Mouse (Mus musculus): ENCODE measurements around the gene Slc6a6. TPM values are rescaled to one million over a fixed set of nuclear protein-coding genes. Genes with fewer than 3 reads are reported as not detected.
A peak's percentile ranks its signal among the peaks of the same experiment; 100 is the strongest.

Gene Slc6a6
- 322 TPM in 1 of 2 replicates, not detected in the other for polyA plus RNA-seq (2012; ENCODE audit: insufficient read depth, insufficient read length, low replicate concordance, missing spikeins)

GRCm38 (mm10) chr6:91683602-91684473 is at the start of gene Slc6a6:
Gene Slc6a6 (plus strand): TSS chr6:91684053.
- WGBS, result 2% methylated on average over 62 of the region's 69 CpGs
- H3K27ac ChIP-seq (ENCODE audit: insufficient read depth, low read depth, low read length), result peak within 1 kb of the TSS; percentile 95
- peaks cover 27% of the 10 kb centered on the region for H3K4me1 ChIP-seq (ENCODE audit: control insufficient read depth, insufficient read depth, low read length)
- peak within 1 kb of the TSS; percentile 94 for H3K4me3 ChIP-seq (ENCODE audit: insufficient read depth, low read depth, low read length)
- TF ChIP-seq POLR2A (IDR thresholded peaks at IDR 0.05; ENCODE audit: insufficient read depth, low read depth, low read length) (peak; percentile 86), CTCF (IDR thresholded peaks at IDR 0.05; ENCODE audit: insufficient read depth, low read depth, low read length) (no peak)

GRCm38 (mm10) chr6:91634417-91634816 is 49.4 kb upstream of the Slc6a6 start:
- Histone ChIP-seq H3K4me1 (ENCODE audit: control insufficient read depth, insufficient read depth, low read length) (no peaks in the 10 kb centered on the region), H3K4me3 (ENCODE audit: insufficient read depth, low read depth, low read length) (no peak overlapping the region), H3K27ac (ENCODE audit: insufficient read depth, low read depth, low read length) (no peak overlapping the region)
- no peak for TF ChIP-seq POLR2A (IDR thresholded peaks at IDR 0.05; ENCODE audit: insufficient read depth, low read depth, low read length)
- no peak for TF ChIP-seq CTCF (IDR thresholded peaks at IDR 0.05; ENCODE audit: insufficient read depth, low read depth, low read length)
- WGBS, result 80% methylated on average over 2 of the region's 2 CpGs

DNA sequence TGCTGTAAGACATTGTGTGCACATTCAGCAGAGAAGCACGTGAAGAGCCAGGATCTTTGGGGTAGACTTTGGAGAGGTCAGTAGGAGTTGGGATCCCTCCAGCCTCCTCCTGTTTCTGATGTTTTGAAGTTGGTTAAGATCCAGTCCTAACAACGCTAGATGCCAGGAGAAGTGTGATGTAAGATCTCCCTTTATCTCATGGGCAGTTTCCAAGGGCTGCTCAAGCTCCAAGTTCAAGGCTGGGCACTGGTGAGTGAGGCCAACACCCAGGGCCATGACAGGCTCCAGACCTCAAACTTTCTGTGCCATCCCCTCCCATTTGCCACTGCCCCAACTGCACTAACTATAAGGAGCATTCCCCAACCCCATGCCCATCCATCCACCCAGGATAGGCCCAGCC is 49.0 kb upstream of the Slc6a6 start:
- Histone ChIP-seq H3K27ac (ENCODE audit: insufficient read depth, low read depth, low read length) (no peak overlapping the region), H3K4me3 (ENCODE audit: insufficient read depth, low read depth, low read length) (no peak overlapping the region), H3K4me1 (ENCODE audit: control insufficient read depth, insufficient read depth, low read length) (no peaks in the 10 kb centered on the region)
- TF ChIP-seq CTCF (IDR thresholded peaks at IDR 0.05; ENCODE audit: insufficient read depth, low read depth, low read length) (no peak), POLR2A (IDR thresholded peaks at IDR 0.05; ENCODE audit: insufficient read depth, low read depth, low read length) (no peak)
- 86% methylated on average over 2 of the region's 2 CpGs for WGBS

DNA sequence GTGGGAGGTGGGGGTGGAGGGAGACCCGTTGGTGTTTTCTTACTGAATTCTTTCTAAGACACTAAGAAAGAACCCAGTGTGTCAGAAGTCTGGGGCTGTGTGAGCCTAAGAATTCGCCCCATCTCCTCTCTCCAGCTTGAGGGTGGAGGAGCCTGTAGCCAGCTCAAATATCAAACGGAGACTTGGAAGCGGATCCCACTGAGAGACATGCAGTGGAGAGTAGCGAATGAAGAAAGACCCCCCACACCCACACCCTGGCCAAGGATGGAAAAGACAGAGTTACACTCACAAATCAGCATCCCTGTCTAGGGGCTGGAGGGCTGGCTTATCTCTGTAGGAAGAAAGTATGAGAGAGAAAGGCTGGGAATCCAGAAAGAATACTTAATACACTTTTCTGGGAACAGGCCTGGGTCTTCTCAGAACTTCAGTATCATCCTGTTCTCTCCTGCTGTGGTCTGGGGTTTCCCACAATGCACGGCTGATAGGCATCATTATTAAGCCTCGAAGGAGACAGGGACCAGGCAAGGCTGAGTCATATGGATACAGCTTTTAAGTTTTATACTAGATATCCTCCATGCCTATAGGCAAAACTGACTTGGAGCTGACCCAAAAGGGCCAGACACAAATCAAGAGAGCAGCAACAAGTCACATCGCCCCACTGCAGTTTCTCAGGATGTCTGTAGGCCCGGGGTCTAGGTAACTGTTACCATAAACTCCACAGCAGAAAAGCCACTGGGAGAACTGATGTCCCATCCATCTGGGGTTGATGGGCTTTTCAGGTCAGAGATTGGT is 45.5 kb upstream of the Slc6a6 start:
- 56% methylated on average over 9 of the region's 9 CpGs for WGBS

DNA sequence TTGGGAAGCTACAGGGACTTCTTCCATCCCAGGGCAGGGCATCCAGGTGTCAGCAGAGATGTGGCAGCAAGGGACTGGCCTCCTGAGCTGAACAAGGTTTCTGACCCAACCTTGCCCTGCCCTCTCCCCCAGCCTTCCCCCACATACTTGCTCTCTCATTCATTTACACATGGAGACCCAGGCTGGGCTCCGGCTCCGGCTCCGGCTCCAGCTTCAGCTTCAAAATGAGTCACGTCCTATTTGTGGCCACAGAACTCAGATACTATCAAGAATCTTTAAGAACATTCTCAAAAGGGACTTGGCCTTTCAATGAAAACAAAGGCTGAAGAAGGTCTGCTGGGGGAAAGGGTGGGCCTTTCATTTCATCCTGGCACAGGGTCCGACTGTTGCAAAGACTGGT is 40.8 kb upstream of the Slc6a6 start:
- Histone ChIP-seq H3K27ac (ENCODE audit: insufficient read depth, low read depth, low read length) (peak overlapping the region; percentile 3; the same call in 1 of the 2 replicates), H3K4me1 (ENCODE audit: control insufficient read depth, insufficient read depth, low read length) (peaks cover 27% of the 10 kb centered on the region), H3K4me3 (ENCODE audit: insufficient read depth, low read depth, low read length) (no peak overlapping the region)
- WGBS, result 37% methylated on average over 5 of the region's 5 CpGs
- TF ChIP-seq CTCF (IDR thresholded peaks at IDR 0.05; ENCODE audit: insufficient read depth, low read depth, low read length), result no peak
- TF ChIP-seq POLR2A (IDR thresholded peaks at IDR 0.05; ENCODE audit: insufficient read depth, low read depth, low read length), result no peak

More for the DNA sequence above, 45.5 kb upstream of the Slc6a6 start:
- Histone ChIP-seq H3K4me3 (ENCODE audit: insufficient read depth, low read depth, low read length) (no peak overlapping the region), H3K27ac (ENCODE audit: insufficient read depth, low read depth, low read length) (no peak overlapping the region), H3K4me1 (ENCODE audit: control insufficient read depth, insufficient read depth, low read length) (peaks cover 7% of the 10 kb centered on the region)
- no peak for TF ChIP-seq POLR2A (IDR thresholded peaks at IDR 0.05; ENCODE audit: insufficient read depth, low read depth, low read length)
- no peak for TF ChIP-seq CTCF (IDR thresholded peaks at IDR 0.05; ENCODE audit: insufficient read depth, low read depth, low read length)

DNA sequence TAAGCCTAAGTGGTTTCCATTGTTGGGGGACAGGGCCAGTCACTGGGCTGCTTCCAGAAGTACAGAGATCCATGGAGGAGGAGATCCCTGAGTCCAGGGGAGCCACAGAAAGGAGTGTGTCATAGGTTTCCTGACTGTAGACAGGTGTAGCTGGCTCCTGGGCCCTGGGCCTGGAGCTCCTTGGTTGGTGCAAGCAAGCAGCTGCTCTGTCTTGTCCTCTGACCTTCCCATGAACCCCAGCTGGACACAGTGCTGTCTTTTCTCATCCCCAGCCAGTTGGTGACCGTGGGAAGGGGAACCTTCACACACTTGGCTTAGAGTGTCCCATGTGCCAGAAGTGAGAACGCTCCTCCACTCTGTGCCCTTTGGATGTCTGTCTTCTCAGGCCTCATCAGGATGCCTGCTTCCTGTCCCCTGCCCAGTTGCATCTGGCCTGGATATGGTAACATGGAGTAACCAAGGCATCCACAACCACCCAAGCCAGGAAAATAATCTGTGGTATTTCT is 40.4 kb upstream of the Slc6a6 start:
- 89% methylated on average over 2 of the region's 2 CpGs for WGBS
- TF ChIP-seq CTCF (IDR thresholded peaks at IDR 0.05; ENCODE audit: insufficient read depth, low read depth, low read length) (no peak), POLR2A (IDR thresholded peaks at IDR 0.05; ENCODE audit: insufficient read depth, low read depth, low read length) (no peak)
- H3K4me3 ChIP-seq (ENCODE audit: insufficient read depth, low read depth, low read length), result no peak overlapping the region
- H3K27ac ChIP-seq (ENCODE audit: insufficient read depth, low read depth, low read length), result peak overlapping the region; percentile 3
- peaks cover 27% of the 10 kb centered on the region for H3K4me1 ChIP-seq (ENCODE audit: control insufficient read depth, insufficient read depth, low read length)

- TF ChIP-seq POLR2A (IDR thresholded peaks at IDR 0.05; ENCODE audit: insufficient read depth, low read depth, low read length), result no peak
- TF ChIP-seq CTCF (IDR thresholded peaks at IDR 0.05; ENCODE audit: insufficient read depth, low read depth, low read length), result no peak
- no peak overlapping the region for H3K27ac ChIP-seq (ENCODE audit: insufficient read depth, low read depth, low read length)
- 51% methylated on average over 10 of the region's 10 CpGs for WGBS
- H3K4me1 ChIP-seq (ENCODE audit: control insufficient read depth, insufficient read depth, low read length), result peaks cover 29% of the 10 kb centered on the region
- no peak overlapping the region for H3K4me3 ChIP-seq (ENCODE audit: insufficient read depth, low read depth, low read length)
These were observed 37.8 kb upstream of the Slc6a6 start for GRCm38 (mm10) chr6:91646019-91646418.

GRCm38 (mm10) chr6:91646822-91647221 is 37.0 kb upstream of the Slc6a6 start:
- peaks cover 29% of the 10 kb centered on the region for H3K4me1 ChIP-seq (ENCODE audit: control insufficient read depth, insufficient read depth, low read length)
- H3K27ac ChIP-seq (ENCODE audit: insufficient read depth, low read depth, low read length), result no peak overlapping the region
- 92% methylated on average over 4 of the region's 4 CpGs for WGBS
- TF ChIP-seq CTCF (IDR thresholded peaks at IDR 0.05; ENCODE audit: insufficient read depth, low read depth, low read length), result no peak
- TF ChIP-seq POLR2A (IDR thresholded peaks at IDR 0.05; ENCODE audit: insufficient read depth, low read depth, low read length), result no peak
- H3K4me3 ChIP-seq (ENCODE audit: insufficient read depth, low read depth, low read length), result no peak overlapping the region

Data from olfactory bulb, adult 2 months (tissue).